Mouse (Mus musculus) forebrain, embryonic 12.5 days (tissue): ENCODE results near the gene Cdk17. TPM values are rescaled to one million over a fixed set of nuclear protein-coding genes. Genes with fewer than 3 reads are reported as not detected.

Source experiments
- ATAC-seq: fragments of 200-750 bp; cut with Nextera tagmentation; 2 replicates; pipeline ENCODE4 v1.8.0; 2017; ENCODE audit warnings: moderate TSS enrichment; ENCODE audit not compliant: low FRiP score
- H3K27ac ChIP-seq: fragments of 300-500 bp; sonication (generic); 2 replicates; pipeline ENCODE4 v1.5.1; 2016; ENCODE audit warnings: mild to moderate bottlenecking
- H3K27me3 ChIP-seq: fragments of 300-500 bp; sonication (generic); 2 replicates; pipeline ENCODE4 v1.6.1; 2016; ENCODE audit warnings: mild to moderate bottlenecking
- H3K36me3 ChIP-seq: fragments of 300-500 bp; sonication (generic); replicated peaks from 2 replicates; pipeline ENCODE4 v1.6.1; 2016; ENCODE audit warnings: mild to moderate bottlenecking
- H3K4me1 ChIP-seq: fragments of 300-500 bp; sonication (generic); 2 replicates; pipeline ENCODE4 v1.6.1; 2016
- H3K4me2 ChIP-seq: fragments of 300-500 bp; sonication (generic); 2 replicates; pipeline ENCODE4 v1.6.1; 2016; ENCODE audit warnings: mild to moderate bottlenecking, moderate library complexity
- H3K4me3 ChIP-seq: fragments of 300-500 bp; sonication (generic); replicated peaks from 2 replicates; pipeline ENCODE4 v1.5.1; 2016; ENCODE audit warnings: mild to moderate bottlenecking
- H3K9ac ChIP-seq: fragments of 300-500 bp; sonication (generic); 2 replicates; pipeline ENCODE4 v1.6.1; 2016; ENCODE audit warnings: mild to moderate bottlenecking
- H3K9me3 ChIP-seq: fragments of 300-500 bp; sonication (generic); 2 replicates; pipeline ENCODE4 v1.6.1; 2016
- WGBS: fragments of 180-500 bp; shearing (Covaris S2); methylation state at CpG from one replicate; pipeline ENCODE4 v1.1.7; 2016; 5-methylcytosine and 5-hydroxymethylcytosine counted together
- polyA plus RNA-seq: library from polyadenylated mRNA; unstranded; fragments of >200 nt; fragmentation: Nextera tagmentation; extraction: Ambion mirVana; gene quantifications from 2 replicates; pipeline ENCODE4 v1.2.1, GENCODE M21; 2016

The Cdk17 gene
- polyA plus RNA-seq, 1 experiment from 2014 or later = 44.6 TPM

GRCm38 (mm10) chr10:93291843-93292242, 131.2 kb downstream of the Cdk17 start:
- Histone ChIP-seq H3K4me3 (no peak overlapping the region), H3K9ac (no peak overlapping the region), H3K27ac (no peak overlapping the region), H3K9me3 (no peaks in the 10 kb centered on the region), H3K4me2 (no peak overlapping the region), H3K27me3 (peaks cover 4% of the 10 kb centered on the region; the same call in 1 of the 2 replicates), H3K36me3 (no peaks in the 10 kb centered on the region), H3K4me1 (no peaks in the 10 kb centered on the region; the same call in 1 of the 2 replicates)
- no peak for ATAC-seq
- WGBS = 3% methylated on average over 6 of the region's 6 CpGs

GRCm38 (mm10) chr10:93293621-93294020, 132.9 kb downstream of the Cdk17 start:
- Histone ChIP-seq H3K4me3 (no peak overlapping the region), H3K9ac (no peak overlapping the region), H3K27me3 (no peaks in the 10 kb centered on the region), H3K27ac (no peak overlapping the region), H3K4me1 (peaks cover 5% of the 10 kb centered on the region), H3K36me3 (no peaks in the 10 kb centered on the region), H3K4me2 (no peak overlapping the region), H3K9me3 (no peaks in the 10 kb centered on the region)
- no peak for ATAC-seq
- 86% methylated on average over 7 of the region's 7 CpGs for WGBS

- Histone ChIP-seq H3K27me3 (no peaks in the 10 kb centered on the region), H3K4me1 (peaks cover 5% of the 10 kb centered on the region), H3K27ac (no peak overlapping the region), H3K36me3 (no peaks in the 10 kb centered on the region), H3K4me3 (no peak overlapping the region), H3K4me2 (no peak overlapping the region), H3K9me3 (no peaks in the 10 kb centered on the region), H3K9ac (no peak overlapping the region)
- no peak for ATAC-seq
- WGBS = 71% methylated on average over 20 of the region's 20 CpGs
Measured at GRCm38 (mm10) chr10:93294547-93295219, 134.0 kb downstream of the Cdk17 start.

- peaks cover 5% of the 10 kb centered on the region for H3K4me1 ChIP-seq
- no peaks in the 10 kb centered on the region for H3K9me3 ChIP-seq
- no peaks in the 10 kb centered on the region for H3K27me3 ChIP-seq
- no peaks in the 10 kb centered on the region for H3K36me3 ChIP-seq
- WGBS = 31% methylated on average over 5 of the region's 5 CpGs
- no peak overlapping the region for H3K9ac ChIP-seq
- H3K27ac ChIP-seq = no peak overlapping the region
- H3K4me2 ChIP-seq = no peak overlapping the region
- no peak overlapping the region for H3K4me3 ChIP-seq
- no peak for ATAC-seq
Measured at GRCm38 (mm10) chr10:93297774-93298173, 137.1 kb downstream of the Cdk17 start.

GRCm38 (mm10) chr10:93298208-93298607, 137.5 kb downstream of the Cdk17 start:
- Histone ChIP-seq H3K4me1 (peaks cover 5% of the 10 kb centered on the region), H3K9me3 (no peaks in the 10 kb centered on the region), H3K36me3 (no peaks in the 10 kb centered on the region), H3K9ac (no peak overlapping the region), H3K27me3 (no peaks in the 10 kb centered on the region), H3K4me2 (no peak overlapping the region), H3K4me3 (no peak overlapping the region), H3K27ac (no peak overlapping the region)
- ATAC-seq = no peak
- WGBS = 64% methylated on average over 7 of the region's 7 CpGs

GRCm38 (mm10) chr10:93301831-93302230, 141.2 kb downstream of the Cdk17 start:
- Histone ChIP-seq H3K27ac (no peak overlapping the region), H3K4me1 (peaks cover 5% of the 10 kb centered on the region; the same call in 1 of the 2 replicates), H3K9ac (no peak overlapping the region), H3K4me2 (no peak overlapping the region), H3K36me3 (no peaks in the 10 kb centered on the region), H3K4me3 (no peak overlapping the region), H3K27me3 (no peaks in the 10 kb centered on the region), H3K9me3 (no peaks in the 10 kb centered on the region)
- ATAC-seq = no peak
- WGBS = 79% methylated on average over 8 of the region's 8 CpGs

GRCm38 (mm10) chr10:93303231-93303630, 142.6 kb downstream of the Cdk17 start:
- H3K27me3 ChIP-seq = no peaks in the 10 kb centered on the region; the same call in 1 of the 2 replicates

GRCm38 (mm10) chr10:93305946-93306345, 145.3 kb downstream of the Cdk17 start:
- Histone ChIP-seq H3K4me2 (no peak overlapping the region), H3K27ac (no peak overlapping the region), H3K9me3 (no peaks in the 10 kb centered on the region), H3K36me3 (no peaks in the 10 kb centered on the region), H3K4me1 (peaks cover 14% of the 10 kb centered on the region), H3K27me3 (peaks cover 5% of the 10 kb centered on the region), H3K9ac (no peak overlapping the region), H3K4me3 (no peak overlapping the region)
- 76% methylated on average over 6 of the region's 6 CpGs for WGBS
- no peak for ATAC-seq

More at GRCm38 (mm10) chr10:93303231-93303630, 142.6 kb downstream of the Cdk17 start:
- Histone ChIP-seq H3K4me3 (no peak overlapping the region), H3K27ac (no peak overlapping the region), H3K4me2 (no peak overlapping the region), H3K9me3 (no peaks in the 10 kb centered on the region), H3K4me1 (peaks cover under 1% of the 10 kb centered on the region; the same call in 1 of the 2 replicates), H3K36me3 (no peaks in the 10 kb centered on the region), H3K9ac (no peak overlapping the region)
- 79% methylated on average over 4 of the region's 4 CpGs for WGBS
- ATAC-seq = no peak

- peaks cover 5% of the 10 kb centered on the region for H3K27me3 ChIP-seq
- no peak for ATAC-seq
Measured at GRCm38 (mm10) chr10:93306367-93306766, 145.7 kb downstream of the Cdk17 start.

GRCm38 (mm10) chr10:93309131-93309933, 148.7 kb downstream of the Cdk17 start:
- Histone ChIP-seq H3K9me3 (no peaks in the 10 kb centered on the region), H3K4me1 (peaks cover 19% of the 10 kb centered on the region)
- peak; percentile 39; the same call in 1 of the 2 replicates for ATAC-seq

More at GRCm38 (mm10) chr10:93306367-93306766, 145.7 kb downstream of the Cdk17 start:
- Histone ChIP-seq H3K27ac (no peak overlapping the region), H3K9me3 (no peaks in the 10 kb centered on the region), H3K9ac (no peak overlapping the region), H3K36me3 (no peaks in the 10 kb centered on the region), H3K4me1 (peaks cover 14% of the 10 kb centered on the region), H3K4me2 (no peak overlapping the region), H3K4me3 (no peak overlapping the region)
- WGBS = 90% methylated on average over 11 of the region's 11 CpGs

GRCm38 (mm10) chr10:93309934-93310621, 149.4 kb downstream of the Cdk17 start:
- peak overlapping the region; percentile 99 for H3K4me2 ChIP-seq
- H3K27ac ChIP-seq = peak overlapping the region; percentile 70
- peak overlapping the region; percentile 83 for H3K9ac ChIP-seq
- ATAC-seq = peak; percentile 66; the same call in 1 of the 2 replicates
- H3K36me3 ChIP-seq = no peaks in the 10 kb centered on the region
- H3K4me1 ChIP-seq = peaks cover 19% of the 10 kb centered on the region
- H3K27me3 ChIP-seq = peaks cover 19% of the 10 kb centered on the region
- under 1% methylated on average over 43 of the region's 43 CpGs for WGBS
- no peaks in the 10 kb centered on the region for H3K9me3 ChIP-seq
- H3K4me3 ChIP-seq = peak overlapping the region; percentile 57

More at GRCm38 (mm10) chr10:93309131-93309933, 148.7 kb downstream of the Cdk17 start:
- Histone ChIP-seq H3K27me3 (peaks cover 19% of the 10 kb centered on the region), H3K4me3 (peak overlapping the region; percentile 57), H3K9ac (peak overlapping the region; percentile 83), H3K27ac (peak overlapping the region; percentile 70; the same call in 1 of the 2 replicates), H3K36me3 (no peaks in the 10 kb centered on the region), H3K4me2 (peak overlapping the region; percentile 99)
- under 1% methylated on average over 18 of the region's 23 CpGs for WGBS
